Mouse (Mus musculus): ENCODE data around the gene Golm1.

DNA sequence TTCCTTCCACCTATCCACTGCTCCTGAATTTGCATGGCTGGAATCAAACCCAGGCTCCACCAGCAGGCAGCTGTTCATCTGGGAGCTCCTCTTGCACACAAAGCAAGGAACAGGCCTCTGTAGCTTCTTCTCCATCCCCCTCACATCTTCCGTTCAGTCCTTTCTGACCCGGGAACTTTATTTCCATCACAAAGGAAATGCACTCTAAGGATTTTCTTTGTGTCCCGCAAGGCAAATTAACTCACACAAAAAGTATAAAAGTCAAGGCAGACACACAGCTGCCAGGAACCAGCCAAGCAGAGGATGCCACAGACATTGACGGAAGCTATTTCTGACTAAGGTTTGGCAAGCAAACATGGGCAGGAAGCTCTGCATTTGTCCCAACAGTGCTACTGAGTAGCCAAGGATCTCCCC lies 18.6 kb downstream of the Golm1 start:
- no peak for TF ChIP-seq CTCF (conservative IDR thresholded peaks at IDR 0.05; ENCODE audit: low read length)
- no peak for TF ChIP-seq NANOG (IDR thresholded peaks at IDR 0.05; ENCODE audit: borderline replicate concordance, low read length)
- TF ChIP-seq POU5F1 (IDR thresholded peaks at IDR 0.05; ENCODE audit: borderline replicate concordance, low read length): 0 out of 2 replicates have a peak, but pooled peaks have one; percentile 57

Measured in E14TG2a.4 (cell line).